In genomic region chr17:66350127-66350526, GRCm38 (mm10) we compare ENCODE assay signal across 10 mouse cellular contexts.
A peak's percentile ranks its signal among the peaks of the same experiment; 100 is the strongest.
DNase-seq lines count a peak whose midpoint lies in the region; ATAC-seq lines count a peak whose summit lies in the region.
"Had no signal": no experiment of that assay in that cellular context is flagged by ENCODE, and none has a peak within 500 bp of the region (broad histone marks: within the 10 kb centered on the region; RNA-seq: fewer than 3 reads in every experiment).

No protein-coding gene starts in this region.

- no peaks in the 10 kb centered on the region for H3K36me3 ChIP-seq in heart, embryonic 14.5 days (ENCODE audit: control insufficient read depth, insufficient read depth, low read length)

- no peak overlapping the region for H3K9ac ChIP-seq in heart, embryonic 14.5 days (ENCODE audit: low read length)

- H3K4me1 ChIP-seq in heart, embryonic 14.5 days (ENCODE audit: control insufficient read depth in 2 of 2, insufficient read depth in 2 of 2, low read length in 2 of 2) = peaks cover 6 to 18% of the 10 kb centered on the region in 2 experiments

- peak overlapping the region; percentile 51 for H3K4me2 ChIP-seq in heart, embryonic 14.5 days (ENCODE audit: low read length)

- H3K27me3 ChIP-seq in heart, embryonic 14.5 days (ENCODE audit: control insufficient read depth, insufficient read depth, low read length) = no peaks in the 10 kb centered on the region
- H3K27me3 ChIP-seq: CH12.LX had no signal

- no peak overlapping the region for H3K4me3 ChIP-seq in heart, embryonic 14.5 days (ENCODE audit: control insufficient read depth in 1 of 2, insufficient read depth in 1 of 2, low read depth in 1 of 2, low read length in 2 of 2)

- WGBS in heart, embryonic 14.5 days = 30% methylated on average over 15 of the region's 15 CpGs

- no peaks in the 10 kb centered on the region for H3K9me3 ChIP-seq in heart, embryonic 14.5 days (ENCODE audit: control insufficient read depth, low read length)

- peak; percentile 12 for DNase-seq in kidney, postnatal 10 days
- DNase-seq in kidney, adult 8-10 months = no peak
- DNase-seq in fibroblast of lung, adult 2 months (ENCODE audit: low read depth) = peak; percentile 28
- DNase-seq in right cerebral cortex, adult 18-20 months = peak; percentile 91
- no peak for DNase-seq in ovary, postnatal 36 days (ENCODE audit: low spot score)
- DNase-seq in urinary bladder, postnatal 14 days (ENCODE audit: low spot score) = no peak
- no peak for DNase-seq in Muller cell, postnatal 12 days (ENCODE audit: inconsistent ontology term)

- H3K27ac ChIP-seq in heart, embryonic 14.5 days (replicated peaks in 1 of 2; ENCODE audit: control insufficient read depth in 1 of 2, insufficient read depth in 1 of 2, low read depth in 2 of 2, low read length in 2 of 2) = no peak overlapping the region; a peak in 1 of 4 replicates

- peak; percentile 31; the same call in 1 of the 2 replicates for ATAC-seq in heart, embryonic 14.5 days (ENCODE audit: insufficient number of reproducible peaks, insufficient read depth, low FRiP score, low read depth)
- ATAC-seq: inflammation-experienced regulatory T-cells, adult 6 months had no signal

Comparison
In these comparisons a context has a peak if more than half of its experiments do, and no peak if none do; other contexts are left out.
1. DNase-seq: peak in kidney, postnatal 10 days (single experiment), fibroblast of lung, adult 2 months (single experiment) and right cerebral cortex, adult 18-20 months (single experiment); none in kidney, adult 8-10 months (0 of 2), ovary, postnatal 36 days (single experiment), urinary bladder, postnatal 14 days (single experiment) and Muller cell, postnatal 12 days (single experiment).